Mouse (Mus musculus): ENCODE data around the gene Lrp8.

DNA sequence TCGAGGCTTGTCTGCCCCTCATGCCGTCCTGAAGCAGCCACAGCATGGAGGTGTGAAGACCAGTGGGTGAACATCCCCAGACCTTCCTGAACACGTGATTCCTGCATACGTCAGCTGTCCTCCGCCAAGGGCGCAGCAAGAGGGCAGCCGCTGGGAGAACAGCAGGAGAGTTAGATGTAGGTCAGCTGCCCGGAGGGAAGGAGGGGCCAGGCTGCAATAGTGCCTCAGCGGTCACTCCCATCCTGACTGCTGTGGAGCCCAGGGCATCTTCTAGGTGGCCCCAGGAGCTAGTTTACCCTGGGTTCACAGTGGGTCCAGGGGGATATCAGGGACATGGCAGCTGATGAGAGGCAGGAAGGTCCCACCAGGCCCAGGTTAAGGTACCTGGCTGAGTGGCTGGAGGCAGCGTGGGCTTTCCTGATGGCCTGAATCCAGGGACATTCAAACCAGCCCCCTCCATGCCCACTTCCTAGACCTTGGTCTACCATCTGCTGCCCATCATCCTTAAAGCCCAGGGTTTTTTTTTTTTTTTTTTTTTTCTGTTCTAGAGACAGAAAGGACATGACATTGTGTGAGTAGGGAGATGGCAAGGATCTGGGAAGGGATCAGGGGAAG lies 9.8 kb downstream of the Lrp8 start:
- TF ChIP-seq GATA1 (IDR thresholded peaks at IDR 0.05; ENCODE audit: low read length): no peak
- TF ChIP-seq TAL1 (IDR thresholded peaks at IDR 0.05; ENCODE audit: low read length): no peak
